Mouse (Mus musculus): ENCODE measurements at regions not wholly inside any gene's neighbourhood (a gene's known extent, or its start where the extent isn't known, plus 50 kb on each side); places are given as distances from the start of the nearest gene placed in this dataset.

DNA sequence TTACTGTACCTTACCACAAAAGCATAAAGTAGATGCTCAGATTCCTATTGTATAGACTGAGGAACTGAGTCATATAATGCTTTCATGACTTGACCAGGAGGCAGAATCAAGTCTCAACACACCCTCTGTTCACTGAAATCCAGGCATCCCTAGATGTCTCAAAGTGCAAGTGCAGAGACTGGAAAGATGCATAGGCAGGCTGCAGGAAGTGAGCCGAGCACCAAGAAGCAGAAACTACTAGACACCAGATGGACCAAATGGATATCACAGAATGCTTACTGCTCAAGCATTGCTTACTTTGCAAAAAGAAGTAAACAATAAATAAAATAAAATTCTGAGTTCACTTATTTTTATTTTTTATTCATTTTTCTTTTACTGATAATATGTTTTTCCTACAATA, 143.0 kb upstream of the Cpeb2 start:
- peak; percentile 42 to 57 for DNase-seq

DNA sequence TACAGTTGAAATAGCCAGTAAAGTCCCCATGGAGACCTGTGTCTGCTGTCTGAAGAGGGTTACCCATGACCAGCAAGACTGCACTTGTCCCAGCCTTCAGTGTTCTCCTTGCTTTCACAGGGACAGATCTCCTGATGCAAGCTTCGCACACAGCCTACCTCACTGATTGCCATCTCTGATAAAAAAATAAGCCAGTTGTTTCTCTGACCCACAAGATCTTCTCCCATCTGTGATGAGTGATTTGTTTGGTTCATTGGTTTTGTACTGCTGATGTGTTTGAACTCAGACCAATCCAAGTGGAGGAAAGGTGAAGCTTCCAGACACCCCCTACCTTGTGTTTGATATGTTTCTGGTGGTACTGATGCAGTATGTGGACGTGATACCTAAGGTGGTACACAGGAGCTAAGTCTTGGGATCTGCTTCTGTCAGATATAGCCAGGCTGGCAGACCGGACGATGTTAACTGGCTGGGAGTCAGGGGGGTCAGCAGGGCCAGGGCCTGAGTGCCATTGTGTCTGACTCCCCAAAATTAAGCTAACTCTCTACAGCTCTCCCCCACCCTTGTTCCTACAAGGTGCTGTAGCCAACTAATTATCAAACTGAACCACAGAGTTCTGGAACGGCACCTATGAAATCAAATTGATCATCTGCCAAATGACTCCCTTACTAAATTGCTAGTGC, 139.2 kb upstream of the Cpeb2 start:
- peak in 1 of 2 experiments; percentile 26 for DNase-seq

DNA sequence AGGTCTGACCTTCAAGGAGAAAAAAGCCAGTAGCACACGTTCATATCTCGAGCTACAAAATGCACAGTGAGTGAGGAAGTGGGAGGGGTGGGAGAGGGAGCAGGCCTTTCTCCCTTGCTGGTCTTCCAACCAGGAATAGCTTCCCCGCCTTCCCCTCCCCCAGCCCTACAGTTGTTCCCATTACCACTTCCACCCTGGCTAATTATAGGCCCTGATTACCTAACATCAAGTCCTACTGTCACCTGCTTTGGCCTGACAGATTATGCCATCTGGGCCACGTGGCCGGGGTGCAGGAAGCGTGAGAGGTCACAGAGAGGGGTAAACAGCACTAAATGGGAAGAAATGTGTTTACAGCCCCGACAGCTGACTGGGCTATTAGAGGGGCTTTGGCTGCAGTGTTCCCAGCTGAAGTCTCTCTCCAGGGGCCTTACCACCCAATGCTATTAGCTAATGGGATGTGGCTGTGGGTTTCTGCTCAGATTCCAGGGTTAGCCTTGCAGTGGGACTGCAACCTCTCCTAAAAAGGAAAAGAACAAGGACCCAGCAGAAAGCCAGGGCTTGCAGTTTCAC, 138.6 kb upstream of the Cpeb2 start:
- peak; percentile 68 to 69 for DNase-seq

DNA sequence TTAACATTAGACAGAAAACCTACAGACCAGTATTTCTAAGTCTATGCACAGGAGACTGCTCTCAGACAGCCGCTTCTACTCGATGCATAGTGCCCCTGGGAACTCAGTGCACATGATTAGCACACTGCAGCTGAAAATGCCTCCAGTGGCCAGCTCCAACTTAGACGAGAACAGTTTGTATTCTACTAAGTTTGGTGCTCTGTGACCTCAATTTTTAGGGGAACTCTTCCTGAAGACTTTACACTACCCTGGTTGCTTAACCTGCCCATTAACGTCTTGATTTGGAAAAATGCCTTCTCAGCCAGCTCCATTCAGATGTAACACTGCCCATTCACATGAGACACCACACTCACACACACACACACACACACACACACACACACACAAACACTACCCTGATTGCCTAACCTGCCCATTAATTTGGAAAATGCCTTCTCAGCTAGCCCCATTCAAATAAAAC, 130.9 kb upstream of the Cpeb2 start:
- no peak for DNase-seq

DNA sequence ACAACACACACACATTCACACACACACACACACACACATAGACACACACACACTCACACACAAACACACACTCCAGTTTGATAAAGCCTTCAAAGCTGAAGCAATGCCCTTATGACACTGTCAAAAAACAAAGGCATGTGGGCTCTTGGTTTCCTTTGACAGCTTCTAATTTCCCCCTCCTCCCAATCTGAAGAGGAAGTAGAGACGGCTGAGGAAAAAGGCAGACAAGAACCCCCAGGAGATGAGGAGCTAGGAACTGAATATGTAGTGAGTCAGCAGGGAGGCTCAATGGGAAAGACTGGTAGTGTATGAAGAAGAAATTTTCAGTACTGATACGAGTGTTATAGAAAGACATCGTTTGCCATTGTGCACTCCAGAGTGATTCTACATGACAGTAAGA, 130.4 kb upstream of the Cpeb2 start:
- no peak for DNase-seq

DNA sequence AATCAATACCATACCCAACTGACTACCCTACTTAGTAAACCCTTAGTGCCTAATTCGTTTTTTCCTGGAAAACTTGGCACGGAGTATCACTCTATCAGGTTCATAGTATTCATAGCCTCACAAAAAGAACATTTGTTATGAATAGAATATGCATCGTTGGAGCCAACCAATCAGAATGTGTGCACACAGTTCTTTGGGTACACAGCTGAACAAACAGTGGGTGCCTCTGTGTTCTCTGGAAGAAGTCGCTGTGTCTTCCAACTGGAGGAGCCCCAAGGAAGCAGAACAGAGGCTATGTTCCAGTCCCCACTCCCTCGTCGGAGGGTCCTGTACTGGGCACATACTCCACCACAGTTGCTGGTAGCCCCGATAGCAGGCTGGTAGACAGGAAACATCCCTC, 129.2 kb upstream of the Cpeb2 start:
- peak in 1 of 2 experiments; percentile 31 for DNase-seq

DNA sequence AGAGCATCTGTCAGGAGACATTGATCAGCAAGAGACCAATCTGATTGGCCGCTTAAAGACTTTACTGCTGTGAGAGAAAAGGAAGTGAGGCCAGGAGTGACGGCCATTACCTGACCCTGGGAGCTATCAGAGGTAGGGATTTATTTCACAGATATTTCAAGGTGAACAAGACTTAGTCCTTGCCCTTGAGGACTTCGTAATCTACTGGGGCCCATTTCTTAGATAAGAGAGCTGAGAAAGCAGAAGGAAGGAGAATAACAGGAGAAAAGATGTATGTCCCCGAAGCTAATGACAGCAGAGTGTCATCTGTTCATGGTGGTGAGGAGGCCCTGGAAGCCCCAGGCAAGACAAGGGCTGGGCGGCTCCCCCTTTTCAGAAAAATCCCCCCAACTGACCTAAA, 127.4 kb upstream of the Cpeb2 start:
- DNase-seq, result no peak

DNA sequence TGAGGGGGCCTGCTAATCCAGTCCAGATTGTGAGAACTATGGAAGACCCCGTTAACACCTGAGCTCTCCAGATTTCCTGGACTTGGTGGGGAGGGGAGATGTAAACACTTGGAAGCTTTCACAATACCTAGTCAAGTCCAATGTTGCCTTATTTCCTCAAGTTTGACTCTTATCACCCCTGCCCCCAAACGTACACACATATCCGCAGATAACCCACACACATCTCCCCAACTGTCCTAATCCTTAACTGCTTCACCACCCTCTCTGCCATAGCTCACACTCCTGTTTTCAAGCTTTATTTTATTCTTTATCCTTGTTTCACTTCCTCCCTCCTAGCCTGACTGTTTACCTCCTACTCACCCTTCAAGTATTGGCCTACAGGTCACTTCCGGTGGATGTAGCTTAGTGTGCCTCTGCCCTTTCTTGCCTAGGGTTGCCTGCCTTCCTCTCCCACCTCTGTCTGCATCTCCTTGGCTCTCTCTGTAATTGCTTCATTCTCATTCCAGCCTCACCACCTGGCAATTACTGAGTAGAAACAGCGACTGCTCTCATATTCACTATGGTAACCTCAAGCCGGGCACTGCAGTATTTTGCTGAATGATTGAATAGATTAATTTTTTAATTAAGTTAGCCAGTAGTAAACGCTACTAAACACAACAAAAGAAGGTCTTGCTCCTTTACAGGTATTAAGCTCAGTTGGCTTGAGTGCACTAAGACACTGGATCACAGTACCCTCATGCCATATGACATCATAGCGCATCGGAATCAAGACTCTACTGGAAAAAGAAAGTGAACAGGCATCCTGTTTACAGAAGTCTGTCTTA, 125.3 kb upstream of the Cpeb2 start:
- peak in 1 of 2 experiments; percentile 18 for DNase-seq

DNA sequence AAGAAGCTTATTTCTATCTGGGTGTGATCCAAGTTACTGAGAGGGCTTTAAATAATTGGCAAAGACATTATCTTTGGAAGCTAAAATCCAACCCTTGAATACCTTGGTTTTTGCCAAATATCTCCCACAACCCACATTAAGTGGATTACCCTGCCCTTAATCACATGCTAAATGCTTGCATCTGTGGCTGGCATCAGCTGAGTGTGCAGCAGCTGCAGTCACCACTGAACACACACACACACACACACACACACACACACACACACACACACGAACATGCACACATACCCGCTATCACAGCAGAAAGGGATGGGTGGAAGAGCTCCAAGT, 124.7 kb upstream of the Cpeb2 start:
- peak in 1 of 2 experiments; percentile 40 for DNase-seq

DNA sequence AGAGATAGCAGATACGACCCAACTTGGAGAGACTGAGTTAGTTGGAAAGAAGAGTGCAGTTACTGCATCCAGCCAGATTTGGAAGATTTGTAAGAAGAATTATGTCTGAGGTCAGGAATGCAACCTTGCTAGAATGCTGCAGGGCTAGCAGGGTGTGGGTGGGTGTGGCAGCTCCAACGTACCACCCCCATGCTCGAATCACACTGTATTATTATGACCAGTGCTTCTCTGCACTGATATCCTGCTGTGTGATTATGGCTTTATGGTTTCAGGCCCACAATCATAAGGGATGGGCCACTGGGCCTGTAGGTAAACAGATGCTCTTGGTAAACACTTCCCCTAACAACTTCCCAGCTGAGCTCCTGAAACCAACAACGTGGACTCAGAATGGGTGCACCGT, 122.8 kb upstream of the Cpeb2 start:
- DNase-seq, result no peak

DNA sequence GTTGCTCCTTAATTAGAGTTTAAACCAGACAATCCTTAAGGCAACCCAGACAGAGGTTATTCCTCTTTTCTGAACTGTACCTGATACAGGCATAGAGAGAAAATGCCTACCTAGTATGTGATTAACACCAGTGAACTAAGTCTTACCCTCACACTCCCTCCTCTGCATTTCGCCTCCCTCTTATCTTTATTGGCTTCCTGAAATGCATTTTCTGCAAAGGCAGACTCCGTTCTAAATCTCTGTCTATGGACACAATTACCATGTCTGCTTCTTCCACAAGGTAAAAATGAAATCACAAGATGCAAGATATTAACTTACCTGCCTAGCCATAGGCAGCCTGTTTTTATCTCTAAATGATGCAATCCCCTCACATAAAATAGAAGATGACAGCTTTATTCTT, 121.2 kb upstream of the Cpeb2 start:
- DNase-seq, result no peak

DNA sequence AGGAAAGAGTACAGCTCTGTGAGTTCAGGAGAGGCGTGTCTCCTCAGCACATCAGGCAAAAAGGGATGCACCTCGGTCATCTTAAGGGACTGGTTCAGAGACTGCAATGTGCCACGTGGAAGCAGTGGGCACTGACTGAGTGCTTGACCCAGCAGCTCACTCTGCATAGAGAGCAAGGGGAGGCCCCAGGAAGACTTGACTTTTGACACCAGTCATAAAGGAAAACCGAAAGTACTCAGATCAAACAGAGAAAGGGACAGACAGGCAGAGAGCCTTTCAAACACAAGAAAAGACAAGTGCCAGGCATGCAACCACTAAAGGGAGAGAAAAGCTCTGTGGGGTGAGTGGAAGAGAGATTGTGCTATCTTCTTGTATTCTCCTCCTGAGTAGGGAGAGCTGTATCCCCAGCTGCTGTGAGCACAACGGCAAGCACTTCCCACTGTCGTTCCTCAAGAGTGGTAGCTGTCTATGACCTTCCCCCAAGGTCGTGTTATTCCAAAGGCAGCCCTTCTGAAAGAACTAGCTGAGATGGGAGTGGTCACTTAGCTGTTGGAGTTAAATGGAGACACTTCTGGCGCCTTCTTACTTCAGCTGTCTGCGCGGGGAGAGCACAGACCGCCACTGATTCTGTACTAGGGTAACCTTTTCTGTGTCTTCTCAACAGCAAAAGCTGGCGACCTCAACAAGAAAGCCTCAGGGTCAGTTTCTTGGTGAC, 119.4 kb upstream of the Cpeb2 start:
- no peak for DNase-seq

DNA sequence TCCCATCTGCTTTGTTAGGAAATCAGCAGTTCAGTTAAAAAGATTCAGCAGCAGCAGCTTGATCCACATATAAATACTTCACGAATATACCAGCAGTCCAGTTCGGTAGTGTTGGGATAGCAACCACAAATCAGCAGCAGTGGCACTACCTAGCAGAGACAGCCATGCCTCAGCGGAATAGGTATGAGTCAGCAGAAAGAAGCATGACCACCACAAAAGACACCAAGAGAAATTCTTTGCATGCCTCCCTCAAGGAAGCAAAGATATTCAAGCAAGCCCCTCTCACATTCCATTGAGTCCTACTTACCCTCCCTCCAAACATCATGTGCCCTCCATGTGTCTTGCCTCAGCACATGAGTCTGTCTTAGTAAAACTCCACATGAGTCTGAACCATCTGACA, 117.5 kb upstream of the Cpeb2 start:
- DNase-seq, result no peak

DNA sequence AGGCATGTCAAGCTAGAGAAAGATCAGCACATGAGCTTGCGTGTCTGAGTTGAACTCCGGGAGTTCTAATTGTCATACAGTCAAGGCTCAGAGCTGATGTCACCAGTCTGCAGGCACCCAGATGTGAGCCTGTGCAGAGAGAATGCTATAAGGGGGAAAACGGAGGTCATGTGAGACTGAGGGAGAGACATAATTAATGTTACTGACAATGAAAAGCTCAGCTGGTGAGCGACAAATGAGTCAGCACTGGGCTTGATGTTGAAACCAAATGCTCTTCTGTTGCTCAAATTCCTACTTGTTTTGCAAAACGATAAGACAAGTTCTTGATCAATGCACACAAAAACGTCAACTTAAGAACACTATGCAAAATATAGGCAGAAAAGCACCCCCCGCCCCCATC, 116.1 kb upstream of the Cpeb2 start:
- no peak for DNase-seq

DNA sequence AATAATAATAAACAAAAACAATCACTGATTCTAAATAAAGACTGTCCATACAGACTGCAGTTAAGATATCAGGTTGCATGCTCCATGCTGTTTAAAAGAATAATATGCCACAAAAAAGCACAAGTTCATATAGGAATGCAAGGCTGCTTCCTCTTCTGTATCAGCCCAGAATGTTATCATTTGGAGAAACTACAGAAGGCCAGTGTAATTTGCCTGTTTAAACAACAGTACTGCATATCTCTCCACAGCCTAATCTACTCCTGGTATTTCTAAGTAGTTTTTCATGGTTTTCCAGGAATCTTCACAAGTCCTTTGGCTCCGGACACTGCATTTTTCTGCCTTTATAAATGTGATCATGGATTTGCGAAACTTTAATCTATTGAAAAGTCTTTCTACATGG, 111.9 kb upstream of the Cpeb2 start:
- DNase-seq, result no peak

DNA sequence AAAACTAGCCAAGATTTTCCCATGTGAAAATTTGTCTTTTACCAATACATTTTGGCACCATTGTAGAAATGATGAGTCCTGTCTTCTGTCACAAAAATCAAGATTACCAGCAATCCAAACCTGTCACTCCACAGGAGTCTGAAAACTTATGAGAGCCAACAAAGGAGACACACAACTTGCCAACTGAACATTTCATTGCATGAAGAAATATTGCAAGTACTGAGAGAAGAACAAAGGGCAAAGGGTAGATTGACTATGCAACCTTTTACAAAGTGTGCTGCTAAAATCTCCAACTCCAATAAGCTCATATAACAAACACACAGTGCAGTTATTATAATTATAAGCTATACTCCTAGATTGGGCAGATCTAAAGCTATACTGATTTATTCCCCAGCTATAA, 108.7 kb upstream of the Cpeb2 start:
- DNase-seq, result no peak

DNA sequence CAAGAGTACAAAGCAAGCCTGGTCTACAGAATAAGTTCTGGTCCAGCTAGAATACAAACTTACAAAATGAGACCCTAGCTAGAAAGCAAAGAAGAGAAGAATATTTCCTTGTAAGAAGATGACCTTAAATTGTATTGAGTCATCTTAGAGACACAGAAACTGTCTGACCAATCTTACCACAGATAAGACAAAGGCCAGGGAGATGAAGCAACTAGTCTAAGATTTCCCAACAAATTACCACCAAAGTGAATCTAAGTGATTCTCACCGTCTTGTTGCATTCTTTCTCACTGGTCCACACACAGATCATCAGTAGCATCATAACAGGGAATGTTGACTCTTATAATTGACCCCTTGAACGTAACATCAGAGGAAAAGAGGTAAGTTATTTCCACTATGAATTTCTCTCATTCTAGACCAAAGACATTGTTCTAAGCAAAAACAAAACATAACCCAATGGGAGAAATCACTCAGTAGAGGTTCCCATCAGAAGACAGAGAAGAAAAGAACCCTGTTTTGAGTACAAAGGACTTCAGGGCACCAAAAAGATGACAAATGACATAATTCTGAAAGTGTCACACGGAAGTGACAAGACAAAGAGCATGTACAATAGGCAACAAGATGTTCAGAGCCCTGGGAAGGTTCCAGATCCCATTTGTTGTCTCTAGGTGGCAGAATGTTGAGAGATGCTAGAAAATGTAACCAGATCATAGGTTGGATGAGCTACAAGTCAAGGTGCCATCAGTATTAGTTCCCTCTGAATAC, 107.0 kb upstream of the Cpeb2 start:
- no peak for DNase-seq

DNA sequence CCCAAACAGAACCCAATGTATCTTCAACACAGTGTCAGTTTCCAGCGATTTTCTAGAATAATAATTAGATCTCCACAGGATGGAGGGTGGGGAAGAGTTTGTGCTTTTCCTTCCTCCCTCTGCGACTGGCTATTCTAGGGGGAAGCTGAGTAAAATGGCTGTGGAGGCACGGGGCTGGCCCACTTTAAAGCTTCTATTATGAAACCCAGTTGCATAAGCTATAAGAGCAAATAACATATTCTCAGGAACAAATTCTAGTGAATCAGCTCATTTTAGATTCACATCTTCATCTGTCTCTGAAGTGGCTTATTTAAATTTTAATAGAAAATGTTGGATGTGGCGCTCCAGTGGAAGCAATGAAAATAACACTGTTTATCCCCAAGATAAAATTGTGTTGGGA, 102.6 kb upstream of the Cpeb2 start:
- no peak for DNase-seq

DNA sequence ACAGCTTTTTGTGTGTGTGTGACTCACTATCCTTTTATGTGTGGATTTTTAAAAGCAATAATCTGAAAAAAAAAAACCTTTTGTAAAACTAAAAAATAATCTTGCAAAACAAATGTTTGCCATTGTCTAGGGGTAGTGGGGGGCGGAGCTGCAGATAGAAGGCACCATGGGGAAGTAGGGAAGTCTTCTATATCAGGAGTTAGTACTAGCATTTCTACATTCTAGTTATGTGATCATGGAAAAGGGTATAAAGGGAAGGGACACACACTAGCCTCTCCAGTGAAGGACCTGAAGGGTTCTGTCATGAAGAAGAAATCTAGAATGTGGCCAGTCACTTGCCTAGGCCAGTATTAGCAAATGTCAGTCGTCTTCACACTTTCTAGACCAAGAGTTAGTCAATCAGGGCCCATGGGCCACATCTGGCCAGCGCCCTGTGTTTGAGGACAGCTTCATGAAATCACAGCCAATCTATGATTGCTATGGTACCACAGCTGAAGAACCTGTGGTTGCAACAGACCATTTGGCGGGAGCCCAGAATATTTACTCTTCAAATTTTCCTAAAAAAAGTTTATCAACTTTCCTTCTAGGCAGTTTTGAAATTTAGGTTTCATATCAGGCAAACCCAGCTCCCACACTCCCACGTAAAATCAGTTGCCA, 101.9 kb upstream of the Cpeb2 start:
- DNase-seq, result no peak

DNA sequence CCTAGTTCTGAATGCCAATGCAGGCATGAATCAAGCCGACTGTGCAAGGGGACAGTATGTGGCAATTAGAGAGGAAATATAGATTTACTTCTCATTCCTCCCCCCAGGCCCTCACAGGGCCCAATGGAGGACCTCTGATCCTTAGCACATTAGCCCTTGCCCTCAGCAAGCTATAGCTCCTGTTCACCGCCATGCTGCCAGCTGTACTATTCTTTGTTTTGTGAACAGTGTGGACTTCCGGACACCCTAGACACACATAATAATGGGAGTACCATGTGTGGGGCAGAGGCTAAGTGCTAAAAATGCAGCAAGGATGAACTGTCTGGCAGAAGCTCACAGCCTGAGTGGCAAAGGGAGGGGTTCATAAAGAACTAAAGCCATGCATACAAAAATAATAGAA, 99.3 kb upstream of the Cpeb2 start:
- DNase-seq, result no peak

DNA sequence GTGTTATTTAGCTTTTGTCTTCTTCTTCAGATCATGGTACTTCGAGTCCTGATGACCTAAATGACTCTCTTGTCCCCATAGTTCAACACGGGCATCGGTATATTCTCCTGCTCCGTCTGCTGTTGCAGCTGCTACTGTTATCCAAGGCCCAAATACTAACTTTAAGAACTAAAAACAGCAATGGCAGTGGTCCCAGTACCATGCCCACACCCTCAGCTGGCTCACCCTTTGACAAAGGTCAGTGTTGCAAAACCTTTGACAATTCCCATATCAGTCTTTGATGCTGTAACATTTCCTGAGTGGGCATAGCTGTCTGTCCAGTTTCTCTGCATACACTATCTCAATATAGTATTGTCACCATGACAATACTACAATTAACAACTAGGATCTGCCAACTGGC, 96.8 kb upstream of the Cpeb2 start:
- DNase-seq, result no peak

DNA sequence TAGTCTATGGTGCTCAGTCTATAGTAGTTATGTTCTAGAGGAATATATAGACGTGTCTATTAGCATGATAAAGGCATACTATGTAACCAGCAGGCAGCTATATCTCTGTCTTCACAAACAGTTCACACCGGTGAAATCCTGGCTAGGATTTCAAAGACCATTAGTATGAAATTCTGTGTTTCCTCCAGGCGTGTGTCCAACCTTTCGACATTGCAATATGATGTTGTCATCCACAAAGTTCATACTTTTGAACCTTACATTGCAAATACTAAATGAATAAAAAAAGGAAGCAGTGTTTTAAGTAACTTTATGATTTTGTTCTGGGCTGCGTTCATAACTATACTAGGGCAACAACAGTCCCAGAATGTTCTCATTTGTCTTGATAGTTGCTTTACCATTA, 95.2 kb upstream of the Cpeb2 start:
- DNase-seq, result no peak
